Mouse (Mus musculus): ENCODE measurements at regions not wholly inside any gene's neighbourhood (a gene's known extent, or its start where the extent isn't known, plus 50 kb on each side); places are given as distances from the start of the nearest gene placed in this dataset.

DNA sequence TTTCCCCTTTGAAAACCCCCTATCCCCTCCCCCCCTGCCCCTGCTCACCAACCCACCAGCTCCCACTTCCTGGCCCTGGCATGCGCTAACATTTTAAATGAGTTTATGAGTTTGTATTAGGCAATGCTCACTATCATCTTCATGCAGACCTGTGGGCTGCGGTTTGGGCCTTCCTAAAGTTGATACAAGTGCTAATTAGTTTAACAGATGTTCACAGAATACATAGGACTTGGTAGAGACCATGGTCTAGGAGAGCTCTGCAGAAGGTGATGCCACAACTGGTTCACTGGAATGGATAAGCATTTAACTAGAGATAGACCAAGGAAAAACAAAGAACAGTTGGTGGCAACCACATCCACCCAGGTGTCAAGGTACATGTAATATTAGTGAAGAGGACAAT is 324.1 kb upstream of the Sox11 start:
- H3K9ac ChIP-seq (replicated peaks; ENCODE audit: low read depth, low read length): no peak overlapping the region
- H3K36me3 ChIP-seq (ENCODE audit: control insufficient read depth, insufficient read depth, low read length): no peaks in the 10 kb centered on the region
- WGBS: 88% methylated on average over 2 of the region's 2 CpGs
- no peak overlapping the region for H3K4me3 ChIP-seq (ENCODE audit: low read depth, low read length)
- H3K27ac ChIP-seq (ENCODE audit: low read depth, low read length): no peak overlapping the region
- H3K4me2 ChIP-seq (ENCODE audit: low read depth, low read length): no peak overlapping the region
- H3K27me3 ChIP-seq (ENCODE audit: control insufficient read depth, insufficient read depth, low read length): no peaks in the 10 kb centered on the region
- ATAC-seq (ENCODE audit: low read depth): no peak
- no peaks in the 10 kb centered on the region for H3K4me1 ChIP-seq (ENCODE audit: control insufficient read depth, insufficient read depth, low read length)
- no peaks in the 10 kb centered on the region for H3K9me3 ChIP-seq (ENCODE audit: control insufficient read depth, low read length)

GRCm38 (mm10) chr12:27663126-27663525 is 320.8 kb upstream of the Sox11 start:
- Histone ChIP-seq H3K9me3 (ENCODE audit: control insufficient read depth, low read length) (no peaks in the 10 kb centered on the region), H3K4me2 (ENCODE audit: low read depth, low read length) (no peak overlapping the region)
- 94% methylated on average over 4 of the region's 4 CpGs for whole genome bisulfite sequencing

GRCm38 (mm10) chr12:27662723-27663122 is 320.3 kb upstream of the Sox11 start:
- Histone ChIP-seq H3K9ac (replicated peaks; ENCODE audit: low read depth, low read length) (no peak overlapping the region), H3K36me3 (ENCODE audit: control insufficient read depth, insufficient read depth, low read length) (no peaks in the 10 kb centered on the region), H3K4me3 (ENCODE audit: low read depth, low read length) (no peak overlapping the region), H3K4me2 (ENCODE audit: low read depth, low read length) (no peak overlapping the region), H3K9me3 (ENCODE audit: control insufficient read depth, low read length) (no peaks in the 10 kb centered on the region), H3K27ac (ENCODE audit: low read depth, low read length) (no peak overlapping the region), H3K4me1 (ENCODE audit: control insufficient read depth, insufficient read depth, low read length) (no peaks in the 10 kb centered on the region), H3K27me3 (ENCODE audit: control insufficient read depth, insufficient read depth, low read length) (no peaks in the 10 kb centered on the region)
- WGBS: 81% methylated on average over 5 of the region's 5 CpGs
- ATAC-seq (ENCODE audit: low read depth): no peak

More at GRCm38 (mm10) chr12:27663126-27663525, 320.8 kb upstream of the Sox11 start:
- Histone ChIP-seq H3K4me3 (ENCODE audit: low read depth, low read length) (no peak overlapping the region), H3K4me1 (ENCODE audit: control insufficient read depth, insufficient read depth, low read length) (no peaks in the 10 kb centered on the region), H3K9ac (replicated peaks; ENCODE audit: low read depth, low read length) (no peak overlapping the region), H3K27me3 (ENCODE audit: control insufficient read depth, insufficient read depth, low read length) (no peaks in the 10 kb centered on the region), H3K36me3 (ENCODE audit: control insufficient read depth, insufficient read depth, low read length) (no peaks in the 10 kb centered on the region), H3K27ac (ENCODE audit: low read depth, low read length) (no peak overlapping the region)
- no peak for ATAC-seq (ENCODE audit: low read depth)

GRCm38 (mm10) chr12:27657536-27657935 is 315.2 kb upstream of the Sox11 start:
- H3K36me3 ChIP-seq (ENCODE audit: control insufficient read depth, insufficient read depth, low read length): no peaks in the 10 kb centered on the region
- no peak for ATAC-seq (ENCODE audit: low read depth)
- WGBS: 89% methylated on average over 4 of the region's 4 CpGs
- H3K4me1 ChIP-seq (ENCODE audit: control insufficient read depth, insufficient read depth, low read length): no peaks in the 10 kb centered on the region
- H3K9ac ChIP-seq (replicated peaks; ENCODE audit: low read depth, low read length): no peak overlapping the region
- no peak overlapping the region for H3K4me2 ChIP-seq (ENCODE audit: low read depth, low read length)
- H3K4me3 ChIP-seq (ENCODE audit: low read depth, low read length): no peak overlapping the region
- H3K27ac ChIP-seq (ENCODE audit: low read depth, low read length): no peak overlapping the region
- H3K27me3 ChIP-seq (ENCODE audit: control insufficient read depth, insufficient read depth, low read length): no peaks in the 10 kb centered on the region
- H3K9me3 ChIP-seq (ENCODE audit: control insufficient read depth, low read length): no peaks in the 10 kb centered on the region

GRCm38 (mm10) chr12:27653541-27653940 is 311.2 kb upstream of the Sox11 start:
- H3K27ac ChIP-seq (ENCODE audit: low read depth, low read length): no peak overlapping the region
- 76% methylated on average over 4 of the region's 4 CpGs for WGBS
- no peak overlapping the region for H3K4me3 ChIP-seq (ENCODE audit: low read depth, low read length)
- H3K9me3 ChIP-seq (ENCODE audit: control insufficient read depth, low read length): no peaks in the 10 kb centered on the region
- no peaks in the 10 kb centered on the region for H3K36me3 ChIP-seq (ENCODE audit: control insufficient read depth, insufficient read depth, low read length)
- no peaks in the 10 kb centered on the region for H3K27me3 ChIP-seq (ENCODE audit: control insufficient read depth, insufficient read depth, low read length)
- no peak for ATAC-seq (ENCODE audit: low read depth)
- no peaks in the 10 kb centered on the region for H3K4me1 ChIP-seq (ENCODE audit: control insufficient read depth, insufficient read depth, low read length)
- no peak overlapping the region for H3K4me2 ChIP-seq (ENCODE audit: low read depth, low read length)
- no peak overlapping the region for H3K9ac ChIP-seq (replicated peaks; ENCODE audit: low read depth, low read length)

DNA sequence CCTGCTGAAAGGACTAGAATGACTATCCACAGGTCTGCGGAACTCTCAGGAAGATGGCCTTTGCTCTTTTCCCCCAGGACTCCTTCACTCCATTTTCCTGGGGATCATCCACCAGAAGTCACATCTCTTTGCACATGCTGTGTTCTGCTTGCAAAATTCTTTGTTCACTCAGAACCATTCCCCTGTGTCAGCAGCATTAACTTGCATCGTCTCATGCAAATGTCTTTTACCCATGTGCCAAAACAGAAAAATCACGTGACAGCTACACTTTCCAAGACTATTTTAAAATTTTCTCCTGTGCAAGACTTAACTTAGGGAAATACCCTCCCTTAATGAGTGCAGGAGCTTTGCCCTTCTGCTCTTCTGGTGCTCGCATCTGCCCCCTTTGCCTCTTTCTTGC is 306.2 kb upstream of the Sox11 start:
- H3K4me1 ChIP-seq (ENCODE audit: control insufficient read depth, insufficient read depth, low read length): peaks cover 3% of the 10 kb centered on the region; the same call in 1 of the 2 replicates
- no peak overlapping the region for H3K4me2 ChIP-seq (ENCODE audit: low read depth, low read length)
- H3K27me3 ChIP-seq (ENCODE audit: control insufficient read depth, insufficient read depth, low read length): no peaks in the 10 kb centered on the region
- WGBS: 87% methylated on average over 4 of the region's 4 CpGs
- no peaks in the 10 kb centered on the region for H3K36me3 ChIP-seq (ENCODE audit: control insufficient read depth, insufficient read depth, low read length)
- no peak overlapping the region for H3K4me3 ChIP-seq (ENCODE audit: low read depth, low read length)
- H3K9me3 ChIP-seq (ENCODE audit: control insufficient read depth, low read length): no peaks in the 10 kb centered on the region
- no peak overlapping the region for H3K9ac ChIP-seq (replicated peaks; ENCODE audit: low read depth, low read length)
- no peak for ATAC-seq (ENCODE audit: low read depth)
- H3K27ac ChIP-seq (ENCODE audit: low read depth, low read length): no peak overlapping the region

- no peak overlapping the region for H3K4me3 ChIP-seq (ENCODE audit: low read depth, low read length)
- H3K4me2 ChIP-seq (ENCODE audit: low read depth, low read length): no peak overlapping the region
- no peak overlapping the region for H3K9ac ChIP-seq (replicated peaks; ENCODE audit: low read depth, low read length)
- H3K27me3 ChIP-seq (ENCODE audit: control insufficient read depth, insufficient read depth, low read length): no peaks in the 10 kb centered on the region
- H3K36me3 ChIP-seq (ENCODE audit: control insufficient read depth, insufficient read depth, low read length): no peaks in the 10 kb centered on the region
- peak overlapping the region; percentile 52; the same call in 1 of the 2 replicates for H3K27ac ChIP-seq (ENCODE audit: low read depth, low read length)
- ATAC-seq (ENCODE audit: low read depth): no peak
- 49% methylated on average over 11 of the region's 11 CpGs for WGBS
- peaks cover 3% of the 10 kb centered on the region; the same call in 1 of the 2 replicates for H3K4me1 ChIP-seq (ENCODE audit: control insufficient read depth, insufficient read depth, low read length)
- H3K9me3 ChIP-seq (ENCODE audit: control insufficient read depth, low read length): no peaks in the 10 kb centered on the region
These were observed 304.3 kb upstream of the Sox11 start for GRCm38 (mm10) chr12:27646497-27647307.

- no peak for ATAC-seq (ENCODE audit: low read depth)
- Histone ChIP-seq H3K4me3 (ENCODE audit: low read depth, low read length) (no peak overlapping the region), H3K9ac (replicated peaks; ENCODE audit: low read depth, low read length) (no peak overlapping the region), H3K27me3 (ENCODE audit: control insufficient read depth, insufficient read depth, low read length) (no peaks in the 10 kb centered on the region), H3K4me2 (ENCODE audit: low read depth, low read length) (no peak overlapping the region), H3K27ac (ENCODE audit: low read depth, low read length) (no peak overlapping the region), H3K36me3 (ENCODE audit: control insufficient read depth, insufficient read depth, low read length) (no peaks in the 10 kb centered on the region), H3K9me3 (ENCODE audit: control insufficient read depth, low read length) (no peaks in the 10 kb centered on the region), H3K4me1 (ENCODE audit: control insufficient read depth, insufficient read depth, low read length) (no peaks in the 10 kb centered on the region)
- 60% methylated on average over 5 of the region's 5 CpGs for WGBS
These were observed 277.2 kb upstream of the Sox11 start for GRCm38 (mm10) chr12:27619616-27620015.

DNA sequence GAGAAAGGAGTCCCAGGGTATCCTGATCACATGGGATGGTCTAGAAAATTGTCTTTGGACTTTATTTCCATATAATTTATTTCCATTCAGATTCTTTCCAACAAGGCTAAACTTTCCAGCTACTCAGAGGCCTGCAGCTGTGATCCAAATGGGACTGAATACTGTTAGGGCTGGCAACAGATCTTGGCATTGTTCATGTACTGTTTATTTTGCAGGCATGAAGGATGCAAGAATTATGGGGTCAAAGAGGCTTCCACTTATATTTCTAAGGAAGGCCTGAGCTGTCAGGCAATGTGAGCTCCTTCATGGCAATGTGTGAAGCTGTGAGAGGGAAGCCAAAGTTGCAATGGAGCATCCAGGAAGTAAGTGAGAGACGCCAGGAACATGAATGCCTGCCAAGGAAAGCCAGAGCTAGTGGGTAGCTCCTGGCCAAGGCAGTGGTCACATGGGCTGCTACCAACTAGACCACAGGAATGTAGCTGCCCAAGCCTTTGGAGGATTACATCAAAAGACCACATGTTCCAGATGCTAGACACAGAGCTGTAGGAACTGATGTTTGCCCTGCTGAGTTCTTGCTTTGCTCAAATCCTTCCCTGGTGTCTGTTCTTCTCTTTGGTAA is 261.8 kb upstream of the Sox11 start:
- H3K4me1 ChIP-seq (ENCODE audit: control insufficient read depth, insufficient read depth, low read length): no peaks in the 10 kb centered on the region

More for the DNA sequence above, 261.8 kb upstream of the Sox11 start:
- H3K9me3 ChIP-seq (ENCODE audit: control insufficient read depth, low read length): no peaks in the 10 kb centered on the region
- WGBS: 69% methylated on average over 1 of the region's 1 CpGs
- no peak overlapping the region for H3K27ac ChIP-seq (ENCODE audit: low read depth, low read length)
- no peak overlapping the region for H3K4me2 ChIP-seq (ENCODE audit: low read depth, low read length)
- H3K36me3 ChIP-seq (ENCODE audit: control insufficient read depth, insufficient read depth, low read length): no peaks in the 10 kb centered on the region
- no peaks in the 10 kb centered on the region for H3K27me3 ChIP-seq (ENCODE audit: control insufficient read depth, insufficient read depth, low read length)
- no peak overlapping the region for H3K4me3 ChIP-seq (ENCODE audit: low read depth, low read length)
- no peak overlapping the region for H3K9ac ChIP-seq (replicated peaks; ENCODE audit: low read depth, low read length)
- ATAC-seq (ENCODE audit: low read depth): no peak

Measured in neural tube, embryonic 14.5 days (tissue).